Mouse (Mus musculus): ENCODE results near the gene Zmiz1. TPM values are rescaled to one million over a fixed set of nuclear protein-coding genes. Genes with fewer than 3 reads are reported as not detected.

Gene Zmiz1
- total RNA-seq, 2 experiments from 2014 or later, result 105 to 122 TPM

GRCm38 (mm10) chr14:25511564-25511963 lies 52.6 kb downstream of the Zmiz1 start:
- DNase-seq (ENCODE audit: low spot score in 2 of 2), result no peak

GRCm38 (mm10) chr14:25511967-25512366 lies 53.0 kb downstream of the Zmiz1 start:
- DNase-seq (ENCODE audit: low spot score in 2 of 2), result no peak

- DNase-seq (ENCODE audit: low spot score in 2 of 2), result no peak
Measured at GRCm38 (mm10) chr14:25512803-25513202, 53.8 kb downstream of the Zmiz1 start.

GRCm38 (mm10) chr14:25513496-25513895 lies 54.5 kb downstream of the Zmiz1 start:
- no peak for DNase-seq (ENCODE audit: low spot score in 2 of 2)

- no peak for DNase-seq (ENCODE audit: low spot score in 2 of 2)
Measured at GRCm38 (mm10) chr14:25514943-25515512, 56.0 kb downstream of the Zmiz1 start.

GRCm38 (mm10) chr14:25515924-25516323 lies 56.9 kb downstream of the Zmiz1 start:
- DNase-seq (ENCODE audit: low spot score in 2 of 2), result no peak

GRCm38 (mm10) chr14:25516640-25517591 lies 57.9 kb downstream of the Zmiz1 start:
- no peak for DNase-seq (ENCODE audit: low spot score in 2 of 2)

GRCm38 (mm10) chr14:25518645-25519044 lies 59.7 kb downstream of the Zmiz1 start:
- DNase-seq (ENCODE audit: low spot score in 2 of 2), result no peak

GRCm38 (mm10) chr14:25519656-25520055 lies 60.7 kb downstream of the Zmiz1 start:
- peak in 1 of 2 experiments; percentile 61 for DNase-seq (ENCODE audit: low spot score in 2 of 2)

- DNase-seq (ENCODE audit: low spot score in 2 of 2), result no peak
Measured at GRCm38 (mm10) chr14:25520589-25520988, 61.6 kb downstream of the Zmiz1 start.

- no peak for DNase-seq (ENCODE audit: low spot score in 2 of 2)
Measured at GRCm38 (mm10) chr14:25520991-25521390, 62.0 kb downstream of the Zmiz1 start.

GRCm38 (mm10) chr14:25521500-25521899 lies 62.5 kb downstream of the Zmiz1 start:
- no peak for DNase-seq (ENCODE audit: low spot score in 2 of 2)

GRCm38 (mm10) chr14:25522415-25522814 lies 63.4 kb downstream of the Zmiz1 start:
- DNase-seq (ENCODE audit: low spot score in 2 of 2), result no peak

GRCm38 (mm10) chr14:25523230-25524110 lies 64.5 kb downstream of the Zmiz1 start:
- DNase-seq (ENCODE audit: low spot score in 2 of 2), result no peak

- DNase-seq (ENCODE audit: low spot score in 2 of 2), result no peak
Measured at GRCm38 (mm10) chr14:25524111-25524495, 65.1 kb downstream of the Zmiz1 start.

- no peak for DNase-seq (ENCODE audit: low spot score in 2 of 2)
Measured at GRCm38 (mm10) chr14:25524884-25525283, 65.9 kb downstream of the Zmiz1 start.

GRCm38 (mm10) chr14:25525729-25526128 lies 66.7 kb downstream of the Zmiz1 start:
- no peak for DNase-seq (ENCODE audit: low spot score in 2 of 2)

GRCm38 (mm10) chr14:25526872-25527271 lies 67.9 kb downstream of the Zmiz1 start:
- DNase-seq (ENCODE audit: low spot score in 2 of 2), result no peak

- DNase-seq (ENCODE audit: low spot score in 2 of 2), result no peak
Measured at GRCm38 (mm10) chr14:25527321-25527720, 68.3 kb downstream of the Zmiz1 start.

GRCm38 (mm10) chr14:25530342-25530741 lies 71.4 kb downstream of the Zmiz1 start:
- DNase-seq (ENCODE audit: low spot score in 2 of 2), result no peak

GRCm38 (mm10) chr14:25530815-25531214 lies 71.8 kb downstream of the Zmiz1 start:
- no peak for DNase-seq (ENCODE audit: low spot score in 2 of 2)
